Mouse (Mus musculus): ENCODE data around the gene Brdt. TPM values are rescaled to one million over a fixed set of nuclear protein-coding genes. Genes with fewer than 3 reads are reported as not detected.

The Brdt gene
- polyA plus RNA-seq, 1 experiment from 2014 or later: 0.64 TPM

DNA sequence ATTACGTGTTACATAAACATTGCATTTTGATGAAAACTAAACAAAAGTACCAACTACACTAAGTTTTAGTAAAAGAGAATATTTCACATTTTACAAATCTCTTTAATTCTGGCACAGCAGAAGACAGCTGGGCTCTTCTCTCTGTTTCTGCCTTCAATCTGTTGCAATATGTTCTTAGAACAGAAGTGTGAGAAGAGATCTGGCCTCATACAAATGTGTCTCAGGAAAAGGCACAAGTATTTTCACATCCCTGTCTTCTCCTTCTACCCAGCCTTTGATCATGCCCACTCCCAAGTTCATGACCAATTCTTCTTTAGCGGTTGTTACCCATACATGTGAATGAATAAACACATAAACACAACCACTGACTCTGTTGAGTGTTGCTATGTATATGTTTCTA is 84.1 kb downstream of the Brdt start:
- Histone ChIP-seq H3K9ac (no peak overlapping the region), H3K9me3 (no peaks in the 10 kb centered on the region), H3K36me3 (no peaks in the 10 kb centered on the region), H3K4me1 (no peaks in the 10 kb centered on the region), H3K4me2 (no peak overlapping the region), H3K27me3 (replicated peaks) (no peaks in the 10 kb centered on the region), H3K4me3 (no peak overlapping the region), H3K27ac (replicated peaks) (no peak overlapping the region)
- WGBS: 71% methylated on average over 2 of the region's 2 CpGs
- no peak for ATAC-seq (ENCODE audit: extremely low read depth, insufficient number of reproducible peaks, low FRiP score, low TSS enrichment)

DNA sequence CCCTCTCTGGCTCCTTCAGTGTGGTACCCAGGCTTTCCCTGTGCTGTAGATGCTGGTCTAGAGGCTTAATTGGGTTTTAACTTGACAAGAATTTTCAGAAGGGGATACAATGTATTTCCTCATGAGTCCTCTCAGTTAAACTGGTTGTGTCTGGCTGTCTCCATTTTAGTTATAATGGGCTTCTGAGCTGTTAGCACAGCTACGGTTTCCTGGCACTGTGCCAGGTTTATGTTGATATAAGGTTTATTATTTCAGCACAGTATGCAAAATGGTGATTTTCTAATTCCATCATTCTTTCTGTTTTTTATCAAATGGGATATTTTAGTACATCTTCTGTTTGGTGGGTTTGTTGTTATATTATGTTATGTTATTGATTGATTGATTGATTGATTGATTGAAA is 90.7 kb downstream of the Brdt start:
- H3K4me3 ChIP-seq: no peak overlapping the region
- no peak overlapping the region for H3K27ac ChIP-seq (replicated peaks)
- no peaks in the 10 kb centered on the region for H3K27me3 ChIP-seq (replicated peaks)
- no peaks in the 10 kb centered on the region for H3K4me1 ChIP-seq
- H3K9ac ChIP-seq: no peak overlapping the region
- no peak for ATAC-seq (ENCODE audit: extremely low read depth, insufficient number of reproducible peaks, low FRiP score, low TSS enrichment)
- H3K9me3 ChIP-seq: no peaks in the 10 kb centered on the region
- WGBS: 23% methylated on average over 1 of the region's 1 CpGs
- no peak overlapping the region for H3K4me2 ChIP-seq
- H3K36me3 ChIP-seq: no peaks in the 10 kb centered on the region

DNA sequence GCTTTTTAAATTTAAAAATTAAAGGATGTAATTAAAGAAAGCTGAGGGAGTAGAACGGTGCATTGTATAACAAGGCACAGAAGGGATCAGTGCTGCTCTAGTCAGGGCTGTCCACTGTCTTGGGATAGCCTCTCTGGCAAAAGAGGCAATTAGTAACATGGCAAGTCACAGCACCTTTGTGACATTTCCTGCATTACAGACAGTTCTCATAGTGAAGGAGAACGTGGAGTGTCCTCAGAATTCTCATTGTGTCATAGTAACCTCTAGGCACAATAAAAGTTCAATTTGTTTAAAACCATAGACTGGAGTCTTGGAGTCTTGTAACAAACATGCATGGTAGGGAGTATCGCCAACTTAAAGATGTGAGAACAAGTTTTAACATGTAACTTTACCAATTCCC is 100.3 kb downstream of the Brdt start, which contains the start of gene Lpcat2b:
Lpcat2b (plus strand) TSS at position 301 of the 400 bp plus-strand sequence.
- no peak for ATAC-seq (ENCODE audit: extremely low read depth, insufficient number of reproducible peaks, low FRiP score, low TSS enrichment)
- no peaks in the 10 kb centered on the region for H3K4me1 ChIP-seq

DNA sequence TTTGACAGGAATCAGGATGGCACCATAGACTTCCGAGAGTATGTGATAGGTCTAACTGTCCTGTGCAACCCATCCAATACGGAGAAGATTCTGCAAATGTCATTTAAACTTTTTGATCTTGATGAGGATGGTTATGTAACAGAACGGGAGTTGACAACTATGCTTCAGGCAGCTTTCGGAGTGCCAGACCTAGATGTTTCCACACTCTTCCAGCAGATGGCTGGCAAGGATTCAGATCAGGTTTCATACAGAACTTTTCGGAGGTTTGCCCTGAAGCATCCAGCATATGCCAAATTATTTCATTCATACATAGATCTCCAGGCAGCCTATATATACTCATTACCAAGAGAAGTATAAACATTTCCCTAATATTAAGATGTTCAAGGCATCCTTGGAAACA is 103.0 kb downstream of the Brdt start:
- ATAC-seq (ENCODE audit: extremely low read depth, insufficient number of reproducible peaks, low FRiP score, low TSS enrichment): no peak
- no peak overlapping the region for H3K27ac ChIP-seq (replicated peaks)
- no peaks in the 10 kb centered on the region for H3K36me3 ChIP-seq
- H3K27me3 ChIP-seq (replicated peaks): peaks cover 26% of the 10 kb centered on the region
- H3K9ac ChIP-seq: no peak overlapping the region
- H3K4me1 ChIP-seq: peaks cover 11% of the 10 kb centered on the region
- H3K4me2 ChIP-seq: no peak overlapping the region
- no peaks in the 10 kb centered on the region for H3K9me3 ChIP-seq
- H3K4me3 ChIP-seq: no peak overlapping the region
- WGBS: 70% methylated on average over 5 of the region's 5 CpGs

More for the DNA sequence above, 100.3 kb downstream of the Brdt start, which contains the start of gene Lpcat2b:
- no peak within 1 kb of the TSS for H3K4me2 ChIP-seq
- no peak within 1 kb of the TSS for H3K4me3 ChIP-seq
- no peaks in the 10 kb centered on the region for H3K9me3 ChIP-seq
- WGBS: 61% methylated on average over 3 of the region's 3 CpGs
- no peak within 1 kb of the TSS for H3K27ac ChIP-seq (replicated peaks)
- H3K9ac ChIP-seq: no peak within 1 kb of the TSS
- peaks cover 29% of the 10 kb centered on the region for H3K27me3 ChIP-seq (replicated peaks)
- H3K36me3 ChIP-seq: no peaks in the 10 kb centered on the region

DNA sequence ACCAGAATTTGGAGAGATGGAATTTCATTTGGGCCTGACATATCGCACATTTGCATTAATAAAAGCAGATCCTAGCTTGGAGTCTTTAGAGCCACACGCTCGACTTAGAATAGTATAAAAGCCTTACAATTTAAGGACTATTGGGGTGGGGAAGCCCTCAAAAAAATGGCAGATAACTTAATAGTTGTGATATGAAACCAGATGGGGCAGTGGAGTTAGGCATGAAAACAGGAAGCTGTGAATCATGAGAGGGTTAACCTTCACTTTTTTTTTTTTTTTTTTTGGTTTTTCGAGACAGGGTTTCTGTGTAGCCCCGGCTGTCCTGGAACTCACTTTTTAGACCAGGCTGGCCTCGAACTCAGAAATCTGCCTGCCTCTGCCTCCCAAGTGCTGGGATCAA is 105.2 kb downstream of the Brdt start:
- no peaks in the 10 kb centered on the region for H3K36me3 ChIP-seq
- H3K4me2 ChIP-seq: no peak overlapping the region
- no peak overlapping the region for H3K27ac ChIP-seq (replicated peaks)
- peaks cover 19% of the 10 kb centered on the region; the same call in 1 of the 2 replicates for H3K27me3 ChIP-seq (replicated peaks)
- ATAC-seq (ENCODE audit: extremely low read depth, insufficient number of reproducible peaks, low FRiP score, low TSS enrichment): no peak
- H3K4me1 ChIP-seq: peaks cover 12% of the 10 kb centered on the region
- WGBS: 76% methylated on average over 6 of the region's 6 CpGs
- no peak overlapping the region for H3K9ac ChIP-seq
- H3K9me3 ChIP-seq: no peaks in the 10 kb centered on the region
- H3K4me3 ChIP-seq: no peak overlapping the region

Other genes starting within 250 kb of the Brdt start
- gene Tgfbr3, start 41.5 kb upstream of the Brdt start, polyA plus RNA-seq (2015; fragmentation: Nextera tagmentation; extraction: Ambion mirVana): 19.1 and 20.5 TPM in 2 replicates
- gene Ephx4, start 71.6 kb downstream of the Brdt start, polyA plus RNA-seq (2015; fragmentation: Nextera tagmentation; extraction: Ambion mirVana): 0.41 and 0.68 TPM in 2 replicates
- gene Lpcat2b, start 100.4 kb downstream of the Brdt start, polyA plus RNA-seq (2015; fragmentation: Nextera tagmentation; extraction: Ambion mirVana): not detected in 2 replicates
- 2.8 and 3.7 TPM in 2 replicates for gene Btbd8, start 106.8 kb downstream of the Brdt start, polyA plus RNA-seq (2015; fragmentation: Nextera tagmentation; extraction: Ambion mirVana)
- gene Gm42669, start 176.5 kb downstream of the Brdt start, polyA plus RNA-seq (2015; fragmentation: Nextera tagmentation; extraction: Ambion mirVana): 0.08 and 0.29 TPM in 2 replicates
- 0.08 and 0.20 TPM in 2 replicates for gene 1700028K03Rik, start 203.6 kb downstream of the Brdt start, polyA plus RNA-seq (2015; fragmentation: Nextera tagmentation; extraction: Ambion mirVana)

All from heart, embryonic 13.5 days (tissue).